Mouse (Mus musculus): ENCODE results near the gene Olfr957.

The Olfr957 gene

DNA sequence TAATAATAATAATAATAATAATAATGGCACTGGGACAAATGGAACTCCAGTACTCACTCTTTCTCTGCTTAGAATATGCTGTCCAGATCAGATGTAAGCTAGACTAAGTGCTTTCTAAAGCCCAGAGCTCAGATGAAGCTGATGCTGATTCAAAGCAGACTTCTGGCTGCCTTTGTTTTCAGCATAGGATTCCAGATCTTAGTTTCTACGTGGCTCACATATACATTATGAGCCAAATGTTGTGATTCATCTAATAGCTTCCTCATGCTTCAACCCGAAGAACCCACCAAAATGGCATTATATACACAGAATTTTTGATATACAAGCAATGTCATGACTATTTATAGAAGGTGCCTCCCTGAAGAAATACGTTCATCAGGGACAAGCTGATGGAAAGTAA lies at the start of gene Olfr957:
Gene Olfr957 (minus strand): TSS at position 279 of the 400 bp plus-strand sequence.
- DNase-seq (ENCODE audit: low spot score): no peak

DNA sequence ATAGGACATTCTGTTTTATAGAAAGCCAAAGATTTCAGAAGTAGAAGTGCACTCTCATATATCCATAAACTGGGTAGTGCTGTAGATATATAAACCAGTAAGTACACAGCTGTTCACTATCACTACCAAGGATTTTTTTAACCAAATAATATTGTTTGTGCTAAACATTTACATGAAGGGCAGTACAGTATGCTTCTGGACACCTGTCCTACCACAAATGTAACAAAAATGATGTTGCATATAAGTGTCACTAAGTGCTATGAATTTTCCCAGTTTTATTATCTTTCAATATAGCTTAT lies 42.7 kb upstream of the Olfr957 start:
- DNase-seq (ENCODE audit: low spot score): no peak

DNA sequence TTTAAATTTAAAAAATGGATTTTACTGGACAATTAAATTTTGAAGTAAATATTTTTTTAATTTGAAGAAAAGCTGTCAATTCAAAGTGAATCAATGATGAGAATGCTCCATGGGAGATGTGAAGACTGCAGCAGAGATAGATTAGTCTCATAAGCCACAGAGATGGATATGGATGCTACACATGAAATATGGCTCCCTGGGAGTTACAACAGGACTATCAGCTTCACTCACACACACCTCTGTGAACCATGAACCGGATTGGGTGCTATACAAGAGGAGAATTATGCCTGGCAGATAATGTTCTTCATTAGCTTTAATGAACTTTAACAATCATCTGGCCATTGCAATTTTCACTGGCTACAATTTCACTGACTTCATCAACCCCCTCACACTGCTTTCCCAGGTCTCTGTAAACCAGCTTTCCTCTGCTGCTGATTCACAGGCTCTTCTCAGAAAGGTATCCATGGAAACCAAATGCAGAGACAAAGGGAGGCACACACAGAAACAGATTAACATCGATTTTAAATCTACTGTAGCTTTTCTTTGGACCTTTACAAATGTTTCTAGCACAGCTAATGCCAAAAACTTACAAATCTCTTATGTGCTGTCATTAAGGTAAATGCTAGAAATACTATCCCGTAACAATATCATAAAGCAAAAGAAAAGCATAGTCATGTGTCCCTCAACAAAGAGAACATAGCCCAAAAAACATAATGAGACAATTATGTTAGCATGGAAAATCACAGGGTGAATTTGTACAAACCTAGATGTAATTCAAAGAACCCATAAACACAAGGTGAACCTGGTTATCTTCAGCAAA lies 42.1 kb upstream of the Olfr957 start:
- no peak for DNase-seq (ENCODE audit: low spot score)

GRCm38 (mm10) chr9:39553946-39554345 lies 38.3 kb upstream of the Olfr957 start, which contains the start of gene Olfr958:
Gene Olfr958 (minus strand): TSS chr9:39554054.
- DNase-seq (ENCODE audit: low spot score): no peak

DNA sequence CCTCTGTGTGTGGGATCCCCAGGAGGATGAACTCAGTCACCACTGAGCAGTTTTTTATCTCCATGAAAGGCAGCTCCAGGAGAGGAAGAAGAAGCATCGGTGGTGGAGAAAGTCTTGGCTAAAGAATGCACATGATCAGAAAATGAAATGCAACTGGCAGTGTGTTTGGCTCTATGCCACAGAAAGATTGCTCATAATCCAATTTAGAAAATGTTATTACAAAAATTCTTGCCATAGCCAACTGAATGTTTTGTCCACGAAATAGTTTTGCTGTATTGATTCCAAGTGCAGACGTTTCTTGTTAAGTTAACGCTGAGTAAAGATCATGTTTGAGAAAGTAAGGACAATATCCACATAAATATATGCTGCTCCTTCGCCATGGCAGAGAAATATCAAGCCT lies 35.2 kb upstream of the Olfr957 start:
- DNase-seq (ENCODE audit: low spot score): no peak

DNA sequence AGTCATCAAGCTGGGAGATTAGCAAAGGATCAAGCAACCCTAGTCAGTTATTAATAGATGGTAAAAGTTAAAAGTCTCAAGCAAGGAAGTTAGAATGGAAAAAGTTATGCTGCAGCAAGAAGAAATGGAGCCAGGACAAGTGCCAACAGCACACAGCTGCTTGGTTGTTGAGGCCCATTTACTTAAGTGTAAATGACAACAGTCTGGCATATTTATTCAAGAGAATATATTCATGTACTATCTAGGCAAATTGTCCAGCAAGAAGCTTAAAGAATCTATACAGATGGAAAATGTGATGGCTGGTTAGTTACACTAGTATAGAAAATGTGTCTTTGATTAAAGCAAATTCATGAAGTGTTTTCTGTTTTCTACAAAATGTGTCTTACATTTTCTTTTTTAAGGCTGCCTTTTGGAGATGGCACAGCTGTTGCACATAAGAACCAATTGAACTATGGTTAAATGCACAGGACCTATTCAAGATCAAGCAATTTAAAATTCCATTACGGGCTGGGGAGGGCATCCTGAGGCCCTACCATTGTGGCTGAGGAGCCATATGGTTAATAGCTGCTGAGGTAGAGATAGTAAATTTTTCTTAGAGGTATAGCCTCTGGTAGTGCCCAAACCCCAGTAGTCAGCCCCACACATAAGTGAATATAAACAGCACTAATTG lies 8.1 kb upstream of the Olfr957 start:
- no peak for DNase-seq (ENCODE audit: low spot score)

- DNase-seq (ENCODE audit: low spot score): no peak
Measured at GRCm38 (mm10) chr9:39518595-39518994, 3.0 kb upstream of the Olfr957 start.

DNA sequence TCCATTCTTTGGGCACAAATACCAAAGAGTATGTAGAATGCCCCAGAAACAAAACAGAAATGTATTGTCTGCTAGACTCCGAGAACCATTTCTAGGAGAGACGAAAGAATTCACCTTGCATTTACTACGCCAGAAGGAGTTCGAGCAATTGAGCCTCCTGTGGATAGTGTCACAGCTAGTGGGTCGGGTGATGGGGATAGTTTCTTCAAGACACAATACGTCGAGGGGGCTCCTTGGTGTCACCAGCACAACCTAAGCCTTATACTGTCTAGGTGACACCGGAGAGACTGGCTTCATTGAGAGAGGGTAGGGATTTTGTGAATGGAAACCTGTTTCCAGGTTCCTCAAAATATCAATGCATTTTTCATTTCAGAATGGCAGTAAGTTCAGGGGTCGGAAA lies 6.2 kb downstream of the Olfr957 start:
- DNase-seq (ENCODE audit: low spot score): no peak

GRCm38 (mm10) chr9:39508998-39509397 lies 6.6 kb downstream of the Olfr957 start:
- DNase-seq (ENCODE audit: low spot score): peak; percentile 68

GRCm38 (mm10) chr9:39493895-39494294 lies 21.7 kb downstream of the Olfr957 start, which contains the start of gene Olfr44:
Gene Olfr44 (minus strand): TSS chr9:39493995.
- no peak for DNase-seq (ENCODE audit: low spot score)

GRCm38 (mm10) chr9:39471844-39472243 lies 43.8 kb downstream of the Olfr957 start, which contains the start of gene Olfr955:
Gene Olfr955 (minus strand): TSS chr9:39471944.
- DNase-seq (ENCODE audit: low spot score): no peak
